Mouse (Mus musculus) kidney, embryonic 14.5 days (tissue): ENCODE measurements at regions not wholly inside any gene's neighbourhood (a gene's known extent, or its start where the extent isn't known, plus 50 kb on each side); places are given as distances from the start of the nearest gene placed in this dataset.

Experiments
- ATAC-seq: fragments of 200-750 bp; cut with Nextera tagmentation; 2 replicates; pipeline ENCODE4 v1.8.0; 2017; ENCODE audit warnings: moderate number of reproducible peaks, mild to moderate bottlenecking, moderate TSS enrichment, moderate library complexity; ENCODE audit not compliant: low FRiP score, low TSS enrichment
- H3K27ac ChIP-seq: fragments of 300-500 bp; sonication (generic); 2 replicates; pipeline ENCODE4 v1.5.1; 2014; ENCODE audit warnings: low read depth, mild to moderate bottlenecking, low read length, moderate library complexity, mixed read lengths
- H3K27me3 ChIP-seq: fragments of 300-500 bp; sonication (generic); 2 replicates; pipeline ENCODE4 v1.6.1; 2014; ENCODE audit warnings: mild to moderate bottlenecking, low read length; ENCODE audit not compliant: control insufficient read depth, insufficient read depth
- H3K36me3 ChIP-seq: fragments of 300-500 bp; sonication (generic); 2 replicates; pipeline ENCODE4 v1.6.1; 2014; ENCODE audit warnings: low read length, mixed read lengths; ENCODE audit not compliant: control insufficient read depth, insufficient read depth
- H3K4me1 ChIP-seq: fragments of 300-500 bp; sonication (generic); 2 replicates; pipeline ENCODE4 v1.6.1; 2014; ENCODE audit warnings: low read length, mixed read lengths; ENCODE audit not compliant: control insufficient read depth, insufficient read depth
- H3K4me2 ChIP-seq: fragments of 300-500 bp; sonication (generic); replicated peaks from 2 replicates; pipeline ENCODE4 v1.6.1; 2014; ENCODE audit warnings: low read depth, mild to moderate bottlenecking, low read length
- H3K4me3 ChIP-seq: fragments of 300-500 bp; sonication (generic); 2 replicates; pipeline ENCODE4 v1.5.1; 2014; ENCODE audit warnings: mild to moderate bottlenecking, low read length
- H3K9ac ChIP-seq: fragments of 300-500 bp; sonication (generic); 2 replicates; pipeline ENCODE4 v1.6.1; 2014; ENCODE audit warnings: low read depth, mild to moderate bottlenecking, low read length, moderate library complexity
- H3K9me3 ChIP-seq: fragments of 300-500 bp; sonication (generic); 2 replicates; pipeline ENCODE4 v1.6.1; 2016; ENCODE audit warnings: low read length; ENCODE audit not compliant: control insufficient read depth
- WGBS: fragments of 180-500 bp; shearing (Covaris S2); extraction: QIAGEN DNeasy Blood & Tissue Kit; methylation state at CpG from one replicate; pipeline ENCODE4 v1.1.7; 2014; 5-methylcytosine and 5-hydroxymethylcytosine counted together

DNA sequence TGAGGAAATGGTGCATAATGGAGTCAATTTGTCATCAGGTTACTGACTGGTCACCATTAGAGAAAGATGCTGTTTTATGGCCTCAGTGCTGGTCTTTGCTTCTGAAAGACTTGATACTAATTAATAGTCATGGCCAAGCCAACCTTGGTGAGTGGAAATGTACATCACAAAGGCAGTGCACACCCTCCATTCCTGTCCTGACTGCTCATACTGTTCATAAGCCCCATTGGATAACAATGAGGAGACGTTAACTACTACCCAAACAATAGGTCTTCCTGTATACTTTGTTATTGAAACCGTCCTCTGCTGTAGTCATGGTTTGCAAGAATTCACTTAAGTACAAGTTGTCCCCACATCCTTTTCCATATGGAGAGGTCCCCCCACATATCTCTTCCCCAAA lies 605.8 kb upstream of the Slc35b3 start:
- H3K36me3 ChIP-seq, result no peaks in the 10 kb centered on the region
- ATAC-seq, result no peak
- H3K27ac ChIP-seq, result no peak overlapping the region
- H3K27me3 ChIP-seq, result no peaks in the 10 kb centered on the region
- 79% methylated on average over 2 of the region's 2 CpGs for WGBS
- H3K4me1 ChIP-seq, result no peaks in the 10 kb centered on the region
- no peak overlapping the region for H3K4me3 ChIP-seq
- H3K4me2 ChIP-seq, result no peak overlapping the region
- no peak overlapping the region for H3K9ac ChIP-seq
- no peaks in the 10 kb centered on the region for H3K9me3 ChIP-seq

DNA sequence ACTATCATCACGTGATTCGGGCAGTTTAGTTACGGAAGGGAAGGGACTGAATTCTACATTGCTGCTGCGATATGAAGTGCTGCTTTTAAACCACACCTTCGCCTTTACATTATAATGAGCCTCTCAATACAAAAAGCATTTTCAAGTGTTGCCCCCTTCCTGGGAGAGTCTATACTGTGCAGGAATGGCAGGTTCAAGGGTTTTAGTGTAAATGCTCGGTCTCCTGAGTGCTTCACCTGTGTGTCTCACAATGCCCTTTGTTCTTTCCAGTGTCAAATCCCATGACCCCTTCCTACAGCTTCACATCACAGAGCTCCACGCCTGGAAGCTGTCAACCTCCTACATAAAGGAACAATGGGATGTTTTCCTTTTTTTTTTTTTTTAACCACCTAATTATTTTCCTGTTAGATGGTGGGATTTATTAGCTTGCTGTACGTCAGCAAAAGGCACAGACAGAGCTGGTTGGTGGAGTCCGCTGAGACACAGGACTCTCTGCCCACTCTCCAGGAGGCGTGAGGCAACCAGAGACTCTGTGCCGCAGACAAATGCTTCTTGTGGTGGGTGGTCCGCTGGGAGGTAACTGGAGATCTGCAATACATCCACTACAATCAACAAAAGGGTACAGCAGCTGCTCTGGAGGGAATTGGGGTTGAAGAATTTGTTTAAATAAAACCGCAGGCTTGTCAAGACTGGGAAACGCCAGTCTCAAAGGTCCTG lies 577.2 kb upstream of the Slc35b3 start:
- WGBS, result 40% methylated on average over 14 of the region's 14 CpGs
- H3K9ac ChIP-seq, result no peak overlapping the region
- H3K4me2 ChIP-seq, result no peak overlapping the region
- no peak overlapping the region for H3K27ac ChIP-seq
- ATAC-seq, result peak; percentile 75; the same call in 1 of the 2 replicates
- no peaks in the 10 kb centered on the region for H3K36me3 ChIP-seq
- H3K27me3 ChIP-seq, result no peaks in the 10 kb centered on the region
- no peaks in the 10 kb centered on the region for H3K9me3 ChIP-seq
- no peaks in the 10 kb centered on the region for H3K4me1 ChIP-seq
- H3K4me3 ChIP-seq, result no peak overlapping the region

DNA sequence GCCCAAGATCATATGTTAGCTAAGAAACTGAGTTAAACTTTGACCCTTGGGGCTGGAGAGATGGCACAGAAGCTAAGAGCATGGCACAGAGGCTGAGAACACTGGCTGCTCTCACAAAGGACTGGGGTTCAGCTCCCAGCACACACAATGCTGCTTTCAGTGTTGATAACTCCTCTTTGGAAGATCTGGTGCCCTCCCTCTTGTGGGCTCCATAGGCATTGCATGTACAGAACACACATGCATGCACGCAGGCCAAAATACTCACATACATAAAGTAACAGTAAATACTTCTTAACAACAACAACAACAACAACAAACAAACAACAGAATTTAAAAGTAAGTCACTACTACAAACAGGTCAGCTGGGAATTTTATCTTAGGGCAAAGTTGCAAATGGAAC lies 565.8 kb upstream of the Slc35b3 start:
- no peak for ATAC-seq
- no peaks in the 10 kb centered on the region for H3K4me1 ChIP-seq
- no peak overlapping the region for H3K27ac ChIP-seq
- no peaks in the 10 kb centered on the region for H3K27me3 ChIP-seq
- H3K9ac ChIP-seq, result no peak overlapping the region
- H3K9me3 ChIP-seq, result no peaks in the 10 kb centered on the region
- 82% methylated on average over 1 of the region's 1 CpGs for WGBS
- no peak overlapping the region for H3K4me2 ChIP-seq
- H3K4me3 ChIP-seq, result no peak overlapping the region
- no peaks in the 10 kb centered on the region for H3K36me3 ChIP-seq

DNA sequence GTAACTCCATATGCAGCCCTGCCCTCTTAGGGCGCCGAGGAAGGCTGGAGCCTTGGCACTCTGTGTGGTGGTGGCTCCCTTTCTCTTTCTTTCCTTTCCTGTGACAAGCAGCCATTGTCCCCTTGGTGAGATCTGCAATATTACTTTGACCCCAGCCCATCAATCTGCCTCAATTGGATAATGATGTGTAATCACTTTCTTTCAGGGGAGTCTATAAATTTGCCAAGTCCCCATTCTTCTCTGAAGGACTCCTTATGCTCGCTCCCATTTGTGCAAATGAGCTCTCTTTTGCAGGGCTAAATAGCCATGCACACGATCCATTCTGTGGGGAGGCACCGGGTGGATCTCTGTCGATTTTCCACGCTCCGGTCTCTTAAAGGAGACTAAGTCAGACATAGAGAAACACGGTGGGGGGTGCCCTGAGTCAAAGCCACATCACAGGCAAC lies 563.2 kb upstream of the Slc35b3 start:
- H3K9me3 ChIP-seq, result no peaks in the 10 kb centered on the region
- 17% methylated on average over 9 of the region's 9 CpGs for WGBS
- H3K4me1 ChIP-seq, result no peaks in the 10 kb centered on the region
- no peak for ATAC-seq
- no peaks in the 10 kb centered on the region for H3K36me3 ChIP-seq
- no peaks in the 10 kb centered on the region for H3K27me3 ChIP-seq
- no peak overlapping the region for H3K27ac ChIP-seq
- no peak overlapping the region for H3K4me3 ChIP-seq
- H3K9ac ChIP-seq, result no peak overlapping the region
- no peak overlapping the region for H3K4me2 ChIP-seq

DNA sequence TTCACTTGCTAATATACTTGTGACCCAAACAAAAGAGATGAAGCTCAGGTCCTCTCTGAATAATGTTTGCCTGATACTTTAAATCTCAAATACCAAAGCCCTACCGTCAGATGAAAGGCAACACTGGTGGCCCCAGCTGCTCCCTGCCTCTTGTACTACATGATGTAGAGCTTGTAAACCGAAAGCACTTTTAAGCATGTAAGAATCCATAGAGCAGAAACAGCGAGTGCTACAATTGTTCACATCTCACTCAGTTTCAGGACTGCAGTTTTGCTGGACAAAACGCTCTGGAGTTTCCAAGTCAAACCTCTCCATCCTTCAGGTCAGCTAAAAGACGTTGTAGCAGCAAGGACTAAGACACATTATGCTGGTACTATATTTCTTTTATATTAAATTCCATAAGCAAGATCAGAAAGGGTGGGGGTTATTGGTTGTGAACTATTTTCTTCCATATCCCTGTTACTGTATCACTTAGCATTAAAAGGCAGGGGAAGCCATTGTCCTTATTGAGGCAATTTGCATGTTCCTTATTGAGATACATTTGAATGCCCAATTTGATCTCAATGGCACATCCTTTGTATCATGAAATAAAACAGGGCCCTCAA lies 562.7 kb upstream of the Slc35b3 start:
- no peak overlapping the region for H3K27ac ChIP-seq
- ATAC-seq, result no peak
- no peak overlapping the region for H3K4me3 ChIP-seq
- no peaks in the 10 kb centered on the region for H3K9me3 ChIP-seq
- no peaks in the 10 kb centered on the region for H3K4me1 ChIP-seq
- WGBS, result 59% methylated on average over 5 of the region's 5 CpGs
- H3K36me3 ChIP-seq, result no peaks in the 10 kb centered on the region
- no peaks in the 10 kb centered on the region for H3K27me3 ChIP-seq
- H3K4me2 ChIP-seq, result no peak overlapping the region
- no peak overlapping the region for H3K9ac ChIP-seq

DNA sequence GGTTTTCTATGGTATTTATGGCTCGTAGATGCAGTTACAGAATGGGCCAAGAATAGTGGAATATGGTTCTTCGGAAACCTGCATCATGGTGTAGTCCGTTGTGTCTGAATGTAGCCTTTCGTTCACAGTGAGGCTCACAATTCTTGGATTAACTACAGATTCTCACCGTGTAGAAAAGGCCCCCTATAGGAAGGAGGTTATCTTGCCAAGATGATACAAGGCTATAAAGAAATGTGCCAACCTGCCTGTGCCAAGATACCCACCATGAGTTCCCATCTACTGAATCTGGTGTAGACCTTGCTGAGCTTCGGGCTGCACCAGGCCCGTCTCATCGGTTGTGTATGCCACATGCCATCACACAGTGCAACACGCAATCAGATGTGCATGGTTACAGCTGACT lies 560.2 kb upstream of the Slc35b3 start:
- no peak overlapping the region for H3K27ac ChIP-seq
- H3K27me3 ChIP-seq, result no peaks in the 10 kb centered on the region
- no peak overlapping the region for H3K9ac ChIP-seq
- 95% methylated on average over 9 of the region's 9 CpGs for WGBS
- no peaks in the 10 kb centered on the region for H3K9me3 ChIP-seq
- no peaks in the 10 kb centered on the region for H3K36me3 ChIP-seq
- no peak overlapping the region for H3K4me3 ChIP-seq
- no peak for ATAC-seq
- no peak overlapping the region for H3K4me2 ChIP-seq
- H3K4me1 ChIP-seq, result no peaks in the 10 kb centered on the region

DNA sequence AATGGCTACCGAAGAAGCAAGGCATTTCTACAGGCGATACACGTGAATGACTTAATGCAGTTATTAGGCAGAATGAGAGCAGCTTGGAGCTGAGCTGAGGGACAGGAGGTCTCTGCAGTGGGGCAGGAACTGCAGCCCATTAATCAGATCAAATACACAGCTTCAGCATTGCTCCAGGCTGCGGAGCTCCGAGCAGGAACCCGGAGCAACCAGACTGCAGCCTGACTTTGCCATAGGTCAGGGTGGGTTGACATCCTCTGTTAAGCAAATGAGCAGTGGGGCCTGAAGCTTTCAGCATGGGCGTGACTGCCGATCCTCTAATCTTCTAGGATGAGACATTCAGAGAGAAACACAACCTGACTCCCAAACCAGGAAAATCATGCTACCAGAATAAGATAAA lies 555.4 kb upstream of the Slc35b3 start:
- Histone ChIP-seq H3K4me2 (no peak overlapping the region), H3K9me3 (no peaks in the 10 kb centered on the region), H3K9ac (no peak overlapping the region), H3K4me3 (no peak overlapping the region), H3K27ac (no peak overlapping the region), H3K4me1 (no peaks in the 10 kb centered on the region), H3K27me3 (no peaks in the 10 kb centered on the region), H3K36me3 (no peaks in the 10 kb centered on the region)
- peak; percentile 94 for ATAC-seq
- WGBS, result 8% methylated on average over 8 of the region's 8 CpGs

DNA sequence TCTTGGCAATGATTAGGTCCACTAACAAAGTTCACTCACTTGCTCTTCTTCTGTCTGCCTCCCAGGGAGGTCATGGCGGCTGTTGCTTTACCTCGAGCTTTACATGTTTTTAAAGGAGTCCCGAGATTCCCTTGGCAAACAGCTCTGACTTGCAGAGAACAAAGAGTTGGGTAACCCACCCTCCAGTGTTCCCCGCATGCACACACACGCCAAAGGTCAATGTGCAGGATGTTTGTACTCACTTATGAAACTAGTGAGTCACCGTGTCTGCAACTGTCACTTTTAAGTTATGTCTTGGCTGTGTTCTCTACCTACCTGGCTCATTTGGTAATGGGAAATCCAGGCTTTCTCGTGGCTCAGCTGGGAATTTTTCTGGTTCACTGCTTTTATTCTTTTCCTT lies 529.1 kb upstream of the Slc35b3 start:
- Histone ChIP-seq H3K27ac (no peak overlapping the region), H3K4me1 (no peaks in the 10 kb centered on the region), H3K36me3 (no peaks in the 10 kb centered on the region), H3K9ac (no peak overlapping the region), H3K9me3 (no peaks in the 10 kb centered on the region), H3K27me3 (no peaks in the 10 kb centered on the region), H3K4me2 (no peak overlapping the region), H3K4me3 (no peak overlapping the region)
- 51% methylated on average over 7 of the region's 7 CpGs for WGBS
- ATAC-seq, result no peak

DNA sequence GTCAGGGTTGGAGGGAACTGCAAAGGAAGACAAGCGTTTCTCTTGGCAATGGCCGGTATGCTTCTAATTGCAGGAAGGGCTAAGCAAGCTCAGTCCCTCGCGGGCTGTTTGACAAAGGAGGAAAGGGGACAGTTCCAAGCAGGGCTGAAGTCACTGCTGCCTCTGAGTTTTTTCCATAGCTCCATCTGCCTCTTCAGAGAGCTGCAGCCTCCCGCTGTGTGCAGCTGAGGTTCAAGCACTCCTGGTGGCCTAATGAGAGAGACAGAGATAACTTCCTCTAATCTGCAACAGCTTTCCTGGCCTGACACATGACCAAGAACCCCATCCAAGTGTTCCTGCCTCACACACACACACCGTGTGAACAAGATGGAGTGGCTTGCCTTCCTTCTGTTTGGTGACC lies 511.9 kb upstream of the Slc35b3 start:
- H3K9me3 ChIP-seq, result no peaks in the 10 kb centered on the region
- H3K4me1 ChIP-seq, result no peaks in the 10 kb centered on the region
- H3K9ac ChIP-seq, result no peak overlapping the region
- no peak overlapping the region for H3K27ac ChIP-seq
- no peak overlapping the region for H3K4me2 ChIP-seq
- no peaks in the 10 kb centered on the region for H3K36me3 ChIP-seq
- 53% methylated on average over 6 of the region's 6 CpGs for WGBS
- no peak for ATAC-seq
- H3K27me3 ChIP-seq, result no peaks in the 10 kb centered on the region
- no peak overlapping the region for H3K4me3 ChIP-seq
